Mouse (Mus musculus) megakaryocyte, adult 5-6 weeks (primary cell): ENCODE measurements around the gene Herc1. TPM values are rescaled to one million over a fixed set of nuclear protein-coding genes. Genes with fewer than 3 reads are reported as not detected.

Experiments
- ATAC-seq: 2 replicates; pipeline ENCODE4 v1.8.0; 2016; ENCODE audit warnings: mild to moderate bottlenecking, inconsistent platforms; ENCODE audit not compliant: poor library complexity, severe bottlenecking
- total RNA-seq, 2 experiments: library from RNA; stranded (forward) in 1 of 2; stranded (reverse) in 1 of 2; fragments of 153-499, 151-499 nt in 1 of 2; fragments of 221-1000, 200-1000 nt in 1 of 2; gene quantifications; 2 replicates each; pipeline versions ENCODE4 v1.2.3 to v1.2.4; 2015 to 2017

Herc1 gene
- total RNA-seq, 2 experiments from 2014 or later: 42.3 to 71.7 TPM

GRCm38 (mm10) chr9:66516296-66516940, 166.2 kb downstream of the Herc1 start:
- ATAC-seq: no peak

- ATAC-seq: no peak
Measured at GRCm38 (mm10) chr9:66517746-66518145, 167.5 kb downstream of the Herc1 start.

- no peak for ATAC-seq
Measured at GRCm38 (mm10) chr9:66518251-66518650, 168.0 kb downstream of the Herc1 start.

- ATAC-seq: no peak
Measured at GRCm38 (mm10) chr9:66518901-66519300, 168.7 kb downstream of the Herc1 start.

GRCm38 (mm10) chr9:66520299-66520698, 170.0 kb downstream of the Herc1 start:
- no peak for ATAC-seq

- ATAC-seq: no peak
Measured at GRCm38 (mm10) chr9:66521595-66521994, 171.3 kb downstream of the Herc1 start.

GRCm38 (mm10) chr9:66542785-66543184, 192.5 kb downstream of the Herc1 start:
- peak; percentile 33; the same call in 1 of the 2 replicates for ATAC-seq

Other genes with a start within 250 kb of the Herc1 start
- gene Snx1, start 223.9 kb upstream of the Herc1 start, total RNA-seq (2015): 104 and 105 TPM in 2 replicates
- gene Snx1, start 223.9 kb upstream of the Herc1 start, total RNA-seq (2017): 203 and 217 TPM in 2 replicates
- gene Ciao2a, start 223.8 kb upstream of the Herc1 start, total RNA-seq (2015): 383 and 455 TPM in 2 replicates
- gene Ciao2a, start 223.8 kb upstream of the Herc1 start, total RNA-seq (2017): 259 and 261 TPM in 2 replicates
- gene Dapk2, start 192.2 kb upstream of the Herc1 start, total RNA-seq (2015): 1.6 and 4.4 TPM in 2 replicates
- 2.6 and 4.0 TPM in 2 replicates for gene Dapk2, start 192.2 kb upstream of the Herc1 start, total RNA-seq (2017)
- gene Fbxl22, start 164.1 kb downstream of the Herc1 start, total RNA-seq (2015): 0.52 and 0.76 TPM in 2 replicates
- gene Fbxl22, start 164.1 kb downstream of the Herc1 start, total RNA-seq (2017): 0.55 and 1.2 TPM in 2 replicates
- gene Usp3, start 242.7 kb downstream of the Herc1 start, total RNA-seq (2015): 86.9 and 97.6 TPM in 2 replicates
- 68.1 and 75.5 TPM in 2 replicates for gene Usp3, start 242.7 kb downstream of the Herc1 start, total RNA-seq (2017)